Mouse (Mus musculus) limb, embryonic 10.5 days (tissue): ENCODE results near the gene Aplf. TPM values are rescaled to one million over a fixed set of nuclear protein-coding genes. Genes with fewer than 3 reads are reported as not detected.
"Not testable (repeated sequence)": the region's sequence is repeated elsewhere in the genome, so short reads cannot be mapped to it uniquely, and the experiment has no call there.

Experiments used
- DNase-seq: peaks from one replicate; pipeline ENCODE4 v3.0.0-alpha.2; 2017; ENCODE audit warnings: low spot score
- H3K27ac ChIP-seq: fragments of 300-500 bp; sonication (generic); 2 replicates; pipeline ENCODE4 v1.5.1; 2016; ENCODE audit warnings: mild to moderate bottlenecking
- H3K27me3 ChIP-seq: fragments of 300-500 bp; sonication (generic); 2 replicates; pipeline ENCODE4 v1.6.1; 2016; ENCODE audit warnings: low read depth, mild to moderate bottlenecking; ENCODE audit not compliant: poor library complexity, severe bottlenecking
- H3K36me3 ChIP-seq: fragments of 300-500 bp; sonication (generic); 2 replicates; pipeline ENCODE4 v1.6.1; 2016; ENCODE audit warnings: mild to moderate bottlenecking, moderate library complexity
- H3K4me1 ChIP-seq: fragments of 300-500 bp; sonication (generic); 2 replicates; pipeline ENCODE4 v1.6.1; 2016
- H3K4me3 ChIP-seq: fragments of 300-500 bp; sonication (generic); 2 replicates; pipeline ENCODE4 v1.5.1; 2016; ENCODE audit warnings: mild to moderate bottlenecking, moderate library complexity
- H3K9me3 ChIP-seq: fragments of 300-500 bp; sonication (generic); replicated peaks from 2 replicates; pipeline ENCODE4 v1.6.1; 2016; ENCODE audit warnings: mild to moderate bottlenecking
- WGBS: fragments of 180-500 bp; shearing (Covaris S2); methylation state at CpG from one replicate; pipeline ENCODE4 v1.1.7; 2016; 5-methylcytosine and 5-hydroxymethylcytosine counted together
- polyA plus RNA-seq: library from polyadenylated mRNA; unstranded; fragments of >200 nt; fragmentation: Nextera tagmentation; extraction: Ambion mirVana; gene quantifications from 2 replicates; pipeline ENCODE4 v1.2.1, GENCODE M21; 2016

Aplf gene
- polyA plus RNA-seq, 1 experiment from 2014 or later, result 12.7 TPM

- WGBS, result 81% methylated on average over 6 of the region's 6 CpGs
Observed at GRCm38 (mm10) chr6:87662197-87662596, 9.8 kb downstream of the Aplf start.

GRCm38 (mm10) chr6:87661707-87662106 lies 10.3 kb downstream of the Aplf start:
- no peak for DNase-seq
- Histone ChIP-seq H3K27me3 (no peaks in the 10 kb centered on the region), H3K27ac (no peak overlapping the region), H3K36me3 (peaks cover 8% of the 10 kb centered on the region), H3K4me1 (no peaks in the 10 kb centered on the region), H3K4me3 (no peak overlapping the region), H3K9me3 (no peaks in the 10 kb centered on the region)
- WGBS, result 87% methylated on average over 2 of the region's 2 CpGs

More at GRCm38 (mm10) chr6:87662197-87662596, 9.8 kb downstream of the Aplf start:
- Histone ChIP-seq H3K27ac (no peak overlapping the region), H3K27me3 (no peaks in the 10 kb centered on the region), H3K36me3 (peaks cover 7% of the 10 kb centered on the region), H3K4me3 (no peak overlapping the region), H3K4me1 (no peaks in the 10 kb centered on the region), H3K9me3 (no peaks in the 10 kb centered on the region)
- DNase-seq, result no peak

DNA sequence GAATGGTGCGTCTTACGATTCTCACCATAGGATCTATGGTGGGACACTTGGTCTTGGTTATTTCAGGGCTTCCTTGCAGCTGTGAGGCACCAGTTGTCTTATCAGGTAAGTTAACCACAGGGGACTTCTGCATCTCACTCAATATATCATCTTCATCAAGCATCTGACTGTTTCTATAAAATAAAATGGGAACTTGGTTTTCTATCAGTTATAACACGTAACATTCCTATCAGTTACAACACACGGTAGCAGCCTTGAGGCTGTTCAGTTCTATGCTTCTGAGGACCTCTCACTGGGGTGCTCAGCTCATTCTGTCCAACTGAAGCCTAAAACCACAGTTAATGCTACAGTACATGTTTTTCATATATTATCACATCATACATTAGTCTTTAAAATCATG lies 13.2 kb downstream of the Aplf start:
- peaks cover 14% of the 10 kb centered on the region for H3K36me3 ChIP-seq

GRCm38 (mm10) chr6:87653904-87654638 lies 17.9 kb downstream of the Aplf start:
- Histone ChIP-seq H3K9me3 (no peaks in the 10 kb centered on the region), H3K27ac (no peak overlapping the region), H3K36me3 (peaks cover 21% of the 10 kb centered on the region), H3K4me3 (no peak overlapping the region), H3K27me3 (no peaks in the 10 kb centered on the region), H3K4me1 (no peaks in the 10 kb centered on the region)
- 69% methylated on average over 8 of the region's 8 CpGs for WGBS
- no peak for DNase-seq

More for the DNA sequence above, 13.2 kb downstream of the Aplf start:
- no peak for DNase-seq
- Histone ChIP-seq H3K4me3 (no peak overlapping the region), H3K9me3 (no peaks in the 10 kb centered on the region), H3K4me1 (no peaks in the 10 kb centered on the region), H3K27me3 (no peaks in the 10 kb centered on the region), H3K27ac (no peak overlapping the region)
- 91% methylated on average over 4 of the region's 4 CpGs for WGBS

GRCm38 (mm10) chr6:87653478-87653877 lies 18.5 kb downstream of the Aplf start:
- H3K36me3 ChIP-seq, result peaks cover 21% of the 10 kb centered on the region
- DNase-seq, result no peak
- H3K27ac ChIP-seq, result no peak overlapping the region
- H3K9me3 ChIP-seq, result no peaks in the 10 kb centered on the region
- H3K4me1 ChIP-seq, result no peaks in the 10 kb centered on the region
- no peak overlapping the region for H3K4me3 ChIP-seq
- H3K27me3 ChIP-seq, result no peaks in the 10 kb centered on the region
- WGBS, result 67% methylated on average over 3 of the region's 3 CpGs

DNA sequence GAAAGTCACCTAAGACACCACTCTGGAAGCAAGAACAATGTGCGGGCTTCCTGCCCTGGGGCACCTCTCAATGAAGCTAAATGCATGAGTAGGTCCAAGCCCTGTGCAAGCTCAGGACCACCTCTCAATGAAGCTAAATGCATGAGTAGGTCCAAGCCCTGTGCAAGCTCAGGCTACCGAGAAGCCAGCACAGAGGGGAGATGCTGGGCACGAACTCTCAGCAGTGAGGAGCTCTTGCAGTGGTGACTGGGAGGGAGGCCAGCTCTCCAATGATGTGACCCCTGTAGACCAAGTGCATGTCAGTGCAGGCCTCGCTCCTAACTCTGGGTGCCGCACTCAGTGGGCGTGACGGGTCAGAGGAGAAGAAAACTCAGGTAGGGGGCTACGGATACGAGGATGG lies 19.3 kb downstream of the Aplf start:
- H3K9me3 ChIP-seq, result no peaks in the 10 kb centered on the region

DNA sequence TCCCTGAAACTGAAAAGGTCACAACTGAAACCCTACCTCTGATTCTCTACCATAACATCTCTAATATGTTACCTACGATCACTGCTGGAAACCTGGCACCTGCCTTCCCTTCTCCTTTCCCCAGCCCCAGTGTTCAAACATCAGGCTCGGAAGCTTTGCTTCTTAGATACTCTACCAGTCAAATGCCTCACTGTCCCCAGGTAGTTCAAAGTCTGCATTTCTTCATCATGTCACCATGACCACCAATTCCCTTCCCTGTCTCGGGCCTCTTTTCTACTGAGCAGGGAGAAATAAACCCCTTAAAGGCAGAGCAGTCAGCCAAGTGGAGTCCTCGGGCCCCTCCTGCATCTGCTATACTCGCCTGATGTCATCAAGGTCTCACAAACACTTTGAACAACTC lies 20.2 kb downstream of the Aplf start:
- DNase-seq, result no peak
- no peaks in the 10 kb centered on the region for H3K27me3 ChIP-seq
- H3K4me1 ChIP-seq, result no peaks in the 10 kb centered on the region
- H3K9me3 ChIP-seq, result no peaks in the 10 kb centered on the region
- no peak overlapping the region for H3K27ac ChIP-seq
- H3K36me3 ChIP-seq, result peaks cover 16% of the 10 kb centered on the region
- no peak overlapping the region for H3K4me3 ChIP-seq
- 90% methylated on average over 5 of the region's 5 CpGs for WGBS

More for the DNA sequence above, 19.3 kb downstream of the Aplf start:
- Histone ChIP-seq H3K36me3 (peaks cover 16% of the 10 kb centered on the region), H3K27ac (no peak overlapping the region), H3K4me3 (no peak overlapping the region), H3K4me1 (no peaks in the 10 kb centered on the region), H3K27me3 (no peaks in the 10 kb centered on the region)
- DNase-seq, result no peak
- WGBS, result 96% methylated on average over 9 of the region's 9 CpGs

DNA sequence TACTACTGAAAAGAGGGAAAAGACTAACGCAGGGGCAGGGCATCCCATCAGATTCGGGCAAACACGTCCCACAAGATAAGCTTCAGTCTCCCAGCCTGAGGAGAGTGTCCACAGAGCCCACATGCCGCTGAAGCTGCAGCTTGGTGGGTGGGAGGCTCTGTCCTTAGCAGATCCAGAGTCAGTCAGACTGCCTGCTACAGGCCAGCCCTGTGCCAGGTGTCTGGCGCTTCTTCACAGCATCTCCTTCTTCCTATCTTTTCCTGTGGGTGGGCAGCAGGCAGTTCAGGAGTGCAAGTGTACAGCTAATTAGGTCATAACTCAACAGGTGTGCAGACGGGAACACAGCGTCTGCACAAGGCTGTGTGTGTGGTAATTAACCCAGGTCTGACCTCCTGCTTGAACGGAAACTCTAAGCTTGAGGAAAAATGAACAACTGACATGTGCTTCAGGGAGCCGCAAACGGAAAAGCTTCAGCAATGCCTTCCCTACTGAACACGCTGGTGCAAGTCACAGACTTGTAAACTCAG lies 33.8 kb downstream of the Aplf start:
- Histone ChIP-seq H3K27ac (no peak overlapping the region), H3K4me1 (peaks cover 16% of the 10 kb centered on the region), H3K36me3 (0 out of 2 replicates have a peak, but pooled peaks cover 3% of the 10 kb centered on the region), H3K4me3 (no peak overlapping the region), H3K9me3 (no peaks in the 10 kb centered on the region), H3K27me3 (no peaks in the 10 kb centered on the region)
- 50% methylated on average over 11 of the region's 11 CpGs for WGBS
- no peak for DNase-seq

- Histone ChIP-seq H3K36me3 (peaks cover 8% of the 10 kb centered on the region), H3K27ac (no peak overlapping the region), H3K4me3 (no peak overlapping the region), H3K4me1 (0 out of 2 replicates have a peak, but pooled peaks cover 3% of the 10 kb centered on the region), H3K9me3 (no peaks in the 10 kb centered on the region), H3K27me3 (no peaks in the 10 kb centered on the region)
- 91% methylated on average over 4 of the region's 4 CpGs for WGBS
- no peak for DNase-seq
Observed at GRCm38 (mm10) chr6:87632176-87632575, 39.8 kb downstream of the Aplf start.

GRCm38 (mm10) chr6:87628936-87629335 lies 43.1 kb downstream of the Aplf start:
- WGBS, result 81% methylated on average over 15 of the region's 15 CpGs
- not testable (repeated sequence) for DNase-seq, H3K4me1 ChIP-seq, H3K9me3 ChIP-seq, H3K27ac ChIP-seq, H3K36me3 ChIP-seq, H3K27me3 ChIP-seq, H3K4me3 ChIP-seq

GRCm38 (mm10) chr6:87623151-87623550 lies 48.8 kb downstream of the Aplf start:
- Histone ChIP-seq H3K27ac (no peak overlapping the region), H3K27me3 (no peaks in the 10 kb centered on the region), H3K4me3 (no peak overlapping the region), H3K4me1 (no peaks in the 10 kb centered on the region), H3K36me3 (no peaks in the 10 kb centered on the region), H3K9me3 (no peaks in the 10 kb centered on the region)
- DNase-seq, result no peak
- WGBS, result 92% methylated on average over 3 of the region's 3 CpGs

DNA sequence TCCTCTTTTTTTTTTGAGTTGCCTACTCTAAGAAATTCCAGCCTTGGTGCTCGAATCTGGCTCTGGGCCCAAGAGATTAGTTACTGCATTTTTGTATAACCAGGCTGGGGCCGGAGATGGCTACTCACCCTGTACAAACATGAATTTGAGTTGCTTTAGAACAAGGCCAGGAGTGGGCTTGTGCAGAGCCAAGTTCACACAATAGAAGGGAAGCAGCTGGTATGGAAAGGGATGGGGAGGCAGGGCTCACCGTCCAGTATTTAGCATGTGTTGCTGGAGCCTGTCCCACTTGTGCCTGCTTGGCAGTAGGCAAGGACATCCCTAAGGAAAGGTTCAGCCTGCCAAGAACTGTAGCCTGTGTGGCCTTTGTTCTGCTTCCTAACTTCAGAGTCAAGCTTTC lies 50.7 kb downstream of the Aplf start:
- Histone ChIP-seq H3K4me3 (no peak overlapping the region), H3K27ac (no peak overlapping the region), H3K9me3 (no peaks in the 10 kb centered on the region), H3K4me1 (no peaks in the 10 kb centered on the region), H3K27me3 (no peaks in the 10 kb centered on the region), H3K36me3 (no peaks in the 10 kb centered on the region)
- DNase-seq, result no peak
- WGBS, result 92% methylated on average over 3 of the region's 3 CpGs

DNA sequence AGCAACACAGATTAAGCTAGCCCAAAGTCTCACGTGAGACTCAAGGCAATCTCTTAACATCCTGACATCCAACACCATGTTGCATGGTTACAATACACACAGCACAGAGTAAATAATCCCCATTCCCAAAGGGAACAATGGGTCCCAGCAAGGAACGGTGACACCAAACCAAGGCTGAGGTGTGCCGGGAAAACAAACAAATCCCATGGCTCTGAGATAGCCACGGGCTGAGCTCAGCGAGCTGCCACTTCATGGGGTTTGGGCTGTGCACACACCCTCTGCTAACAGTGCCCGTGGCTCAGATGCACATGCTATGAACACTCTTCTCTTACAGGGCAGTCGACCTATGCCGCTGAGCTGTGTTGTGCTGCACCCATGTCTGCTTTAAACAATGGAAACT lies 54.0 kb downstream of the Aplf start:
- Histone ChIP-seq H3K4me1 (peaks cover 4% of the 10 kb centered on the region; the same call in 1 of the 2 replicates), H3K27ac (no peak overlapping the region), H3K9me3 (no peaks in the 10 kb centered on the region), H3K27me3 (no peaks in the 10 kb centered on the region), H3K36me3 (no peaks in the 10 kb centered on the region), H3K4me3 (no peak overlapping the region)
- WGBS, result 86% methylated on average over 8 of the region's 8 CpGs
- no peak for DNase-seq
